Mouse (Mus musculus) heart, adult 9 months (tissue): ENCODE results near the gene Olfr1249.
"Not testable (repeated sequence)": the region's sequence is repeated elsewhere in the genome, so short reads cannot be mapped to it uniquely, and the experiment has no call there.

Experiments used
- DNase-seq, 2 experiments: peaks; one replicate each; pipeline ENCODE4 v3.0.0; 2022; ENCODE audit warnings: low spot score in 2 of 2

Olfr1249 gene

GRCm38 (mm10) chr2:89634883-89635282 is at the start of gene Olfr1249:
Gene Olfr1249 (minus strand): TSS chr2:89634983.
- no peak for DNase-seq

DNA sequence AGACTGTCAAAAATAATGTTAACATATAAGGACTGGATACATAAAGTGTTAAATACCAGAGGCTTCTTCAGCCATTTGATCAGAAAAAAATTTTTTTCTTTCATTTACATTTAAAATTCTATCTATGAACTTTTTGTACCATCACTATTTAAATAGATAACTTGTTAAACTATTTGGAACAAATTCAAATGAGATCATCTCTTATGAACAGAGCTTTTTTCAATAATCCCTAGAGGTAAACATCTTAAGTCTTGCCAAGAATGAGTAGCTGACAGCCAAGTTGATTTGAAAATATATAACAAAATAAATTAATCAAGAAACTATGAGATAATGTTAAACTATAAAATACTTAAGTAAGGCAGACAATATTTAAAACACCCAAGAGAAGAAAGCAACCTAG is 37.1 kb upstream of the Olfr1249 start, which contains the start of gene Olfr1251:
Olfr1251 (minus strand) TSS at position 101 of the 400 bp plus-strand sequence.
- DNase-seq: no peak

- DNase-seq: no peak
Observed at GRCm38 (mm10) chr2:89661367-89661766, 26.6 kb upstream of the Olfr1249 start, which contains the start of gene Olfr1250. Gene Olfr1250 (minus strand): TSS chr2:89661467.

- DNase-seq: not testable (repeated sequence)
Observed at GRCm38 (mm10) chr2:89618145-89618544, 16.6 kb downstream of the Olfr1249 start, which contains the start of gene Olfr1248. Gene Olfr1248 (minus strand): TSS chr2:89618245.

DNA sequence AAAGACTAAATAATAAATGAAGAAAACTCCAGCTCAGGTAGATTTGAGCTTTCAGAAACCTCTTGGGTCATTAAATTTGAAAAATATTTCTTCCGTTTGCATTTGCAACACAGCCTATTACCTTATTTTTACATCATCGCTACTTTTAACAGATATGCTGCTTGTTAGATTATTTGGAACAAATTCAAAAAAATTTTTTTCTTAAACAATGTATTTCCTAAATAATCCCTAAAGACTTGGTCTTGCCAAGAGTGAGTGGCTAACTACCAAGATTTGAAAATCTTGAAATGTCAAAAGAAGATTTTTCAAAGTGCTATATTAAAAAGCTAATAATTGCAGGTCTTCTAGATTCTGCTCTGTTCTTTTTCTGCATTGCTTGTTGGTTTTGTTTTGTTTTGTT is 20.8 kb downstream of the Olfr1249 start, which contains the start of gene Olfr1247:
Olfr1247 (minus strand) TSS at position 101 of the 400 bp plus-strand sequence.
- DNase-seq: no peak

- DNase-seq: no peak
Observed at GRCm38 (mm10) chr2:89593057-89593456, 41.7 kb downstream of the Olfr1249 start, which contains the start of gene Olfr1246. Gene Olfr1246 (minus strand): TSS chr2:89593157.
